Mouse (Mus musculus): Measurements from ENCODE around the gene Scd3.

DNA sequence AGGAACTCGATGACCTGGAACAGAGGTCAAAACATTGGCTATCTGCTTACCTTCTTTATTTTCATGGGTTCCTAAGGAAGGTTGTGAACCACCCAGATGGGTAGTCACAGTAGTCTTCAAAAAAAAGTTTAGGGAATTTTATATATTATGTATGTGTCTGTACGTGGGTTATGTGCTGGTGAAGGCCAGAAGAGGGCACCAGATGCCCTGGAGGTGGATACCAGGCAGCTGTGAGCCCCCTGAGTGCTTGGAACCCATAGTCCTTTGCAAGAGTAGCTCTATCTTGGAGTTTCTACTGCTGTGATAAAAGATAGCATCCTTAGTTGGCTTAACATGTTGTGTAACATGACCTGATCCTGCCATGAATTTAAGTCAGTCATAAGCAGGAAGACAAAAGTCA, 4.0 kb downstream of the Scd3 start:
- no peak for TF ChIP-seq POLR2A (IDR thresholded peaks at IDR 0.05; ENCODE audit: low read depth, low read length)
- TF ChIP-seq CTCF (conservative IDR thresholded peaks at IDR 0.05; ENCODE audit: insufficient read depth, insufficient read length, low read depth, low read length) = no peak

Data from kidney, adult 2 months (tissue).